Mouse (Mus musculus): ENCODE measurements at regions not wholly inside any gene's neighbourhood (a gene's known extent, or its start where the extent isn't known, plus 50 kb on each side); places are given as distances from the start of the nearest gene placed in this dataset.

DNA sequence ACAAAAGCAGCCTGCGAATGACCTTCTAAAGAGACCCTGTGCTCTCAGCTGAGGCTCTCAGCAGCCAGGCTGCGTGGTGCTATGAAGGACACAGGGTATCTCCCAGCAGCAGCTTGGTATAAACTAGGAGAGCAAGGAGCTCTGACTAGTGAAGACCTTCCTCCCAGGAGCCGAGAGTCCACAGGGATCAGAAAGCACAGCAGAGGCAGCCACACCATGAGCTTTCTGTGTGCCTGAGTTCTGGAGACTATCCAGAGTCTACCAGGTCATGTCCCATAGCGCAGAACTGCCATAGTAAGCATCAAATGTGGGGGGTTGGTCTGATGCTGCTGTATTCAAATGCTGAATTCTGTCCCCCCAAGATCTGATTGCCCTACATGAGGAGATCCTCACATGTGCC, 124.2 kb upstream of the Dynlrb2 start:
- TF ChIP-seq GATA1 (IDR thresholded peaks at IDR 0.05; ENCODE audit: borderline replicate concordance, low read length) (no peak), FLI1 (IDR thresholded peaks at IDR 0.05; ENCODE audit: low read length) (no peak)
